Mouse (Mus musculus) embryo, embryonic 11 days (tissue): ENCODE data around the gene Pus10.

ENCODE experiments used
- DNase-seq: peaks from one replicate; pipeline ENCODE4 v3.0.0-alpha.2; 2015

Pus10 gene

DNA sequence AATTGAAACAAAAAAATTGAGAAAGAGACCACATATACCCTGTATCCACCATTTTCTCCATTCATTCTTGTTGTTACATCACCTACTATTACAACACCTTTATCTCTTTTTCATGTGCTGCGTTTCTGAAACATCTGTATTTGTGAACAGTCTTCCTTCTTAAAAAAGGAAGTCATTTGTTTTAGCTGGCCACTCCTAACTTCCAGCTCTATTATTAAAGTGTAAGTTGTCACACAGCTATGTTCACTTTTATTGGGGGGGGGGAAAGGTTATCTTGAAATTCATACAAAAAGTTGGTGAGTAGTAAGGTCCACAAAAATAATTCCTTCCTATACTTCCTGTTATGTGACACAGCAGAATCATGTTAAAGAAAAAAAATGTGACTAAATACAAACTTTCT, 102.5 kb downstream of the Pus10 start:
- no peak for DNase-seq

DNA sequence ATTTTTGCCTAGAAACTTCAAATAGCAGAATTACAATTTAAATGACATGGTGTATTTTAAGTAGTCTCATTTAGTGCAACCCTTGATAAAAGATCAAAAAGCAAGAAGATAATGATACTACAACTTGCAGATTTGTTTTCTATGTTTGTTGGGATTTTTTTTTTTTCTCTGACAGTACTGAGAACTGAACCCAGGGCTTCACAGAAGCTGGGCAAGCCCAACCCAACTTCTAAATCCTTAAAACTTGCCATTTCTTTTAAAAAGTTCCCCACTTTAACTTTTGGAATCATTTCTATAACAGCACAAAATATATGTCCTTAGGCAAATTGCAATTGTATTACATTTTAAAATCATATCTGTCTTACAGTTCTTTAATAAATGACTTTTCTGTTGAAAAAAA, 103.6 kb downstream of the Pus10 start:
- DNase-seq = no peak

- DNase-seq = peak; percentile 57
Measured at GRCm38 (mm10) chr11:23769686-23770509, 104.4 kb downstream of the Pus10 start.

DNA sequence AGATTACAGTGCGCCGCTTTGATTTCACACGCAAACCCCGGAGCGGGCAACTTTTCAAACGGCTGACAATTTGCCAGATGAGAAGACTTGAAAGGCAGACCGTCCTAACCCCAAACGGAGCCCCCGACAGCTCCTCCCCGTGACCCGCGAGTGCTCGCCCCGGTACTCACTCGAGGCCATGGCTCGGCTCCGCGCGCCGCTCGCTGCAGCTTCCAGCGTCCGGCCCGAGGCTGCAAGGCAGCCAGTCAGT, 105.0 kb downstream of the Pus10 start:
- DNase-seq = peak; percentile 82

DNA sequence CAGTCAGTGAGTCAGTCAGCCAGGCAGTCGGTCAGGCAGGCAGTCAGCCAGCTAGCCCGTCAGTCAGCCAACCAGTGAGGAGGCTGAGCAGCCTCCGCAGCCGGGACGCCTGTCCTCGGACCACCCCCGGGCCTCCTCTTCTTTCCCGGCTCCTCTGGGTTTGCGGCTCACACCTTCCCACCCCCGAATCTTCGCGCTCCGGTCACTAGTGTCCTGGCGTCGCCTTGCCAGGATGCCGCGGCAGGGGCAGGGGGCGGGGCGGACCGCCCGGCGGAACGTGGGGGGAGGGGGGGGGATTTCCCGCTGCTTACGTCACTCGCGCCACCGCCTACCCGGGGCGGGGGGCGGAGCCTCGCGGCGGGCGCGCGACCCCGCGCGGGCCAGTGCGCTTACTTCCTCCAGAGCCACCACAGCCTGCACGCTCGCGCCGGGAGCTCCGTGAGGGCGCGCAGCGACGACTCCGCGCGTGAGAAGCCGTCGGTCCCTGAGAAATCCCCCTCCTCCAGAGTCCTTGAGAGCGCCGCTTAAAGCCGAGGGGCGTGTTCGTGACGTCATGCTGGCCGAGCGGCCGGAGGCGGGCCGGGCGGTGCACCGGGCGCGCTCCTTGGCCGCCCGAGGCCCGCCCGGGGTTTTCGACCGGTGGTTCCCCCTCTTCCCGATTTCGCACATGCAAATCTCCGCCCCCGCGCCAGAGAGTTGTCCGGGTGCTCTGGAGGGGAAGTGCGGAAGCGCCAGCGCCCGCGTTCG, 105.5 kb downstream of the Pus10 start, which contains the start of gene Rel:
Gene Rel, minus strand, starts transcription at position 211 of the 747 bp plus-strand sequence.
- DNase-seq = peak; percentile 90

DNA sequence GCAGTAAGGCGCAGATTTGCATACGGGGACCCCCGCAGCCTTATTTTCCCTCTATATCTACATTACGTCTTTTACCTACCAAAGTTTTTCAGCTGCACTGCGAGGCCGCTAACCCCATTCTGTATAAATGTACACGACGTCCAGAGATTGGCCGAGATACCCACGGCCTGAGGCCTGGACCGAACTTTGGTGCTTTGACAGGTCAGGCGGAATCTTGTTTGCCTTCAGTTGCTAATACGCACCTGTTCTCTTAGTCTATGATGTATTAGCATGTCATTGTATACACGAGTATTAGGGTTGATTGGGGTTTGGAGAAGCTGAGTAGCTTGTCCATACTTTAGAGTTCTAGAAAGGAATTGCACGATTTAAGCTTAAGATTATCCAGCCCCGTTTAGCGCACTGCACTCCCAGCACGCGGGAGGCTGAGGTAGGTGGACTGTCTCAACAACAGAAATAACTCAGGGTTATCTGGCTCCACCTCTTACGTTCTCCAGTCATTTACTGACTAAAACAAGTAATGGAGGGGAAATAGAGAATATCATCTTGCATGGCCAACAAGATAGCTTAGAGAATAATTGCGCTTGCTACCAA, 106.1 kb downstream of the Pus10 start:
- no peak for DNase-seq

- DNase-seq = no peak
Measured at GRCm38 (mm10) chr11:23772471-23772870, 107.0 kb downstream of the Pus10 start.

- DNase-seq = no peak
Measured at GRCm38 (mm10) chr11:23778787-23779201, 113.3 kb downstream of the Pus10 start.

GRCm38 (mm10) chr11:23782038-23782437, 116.6 kb downstream of the Pus10 start:
- DNase-seq = no peak
